Mouse (Mus musculus): Measurements from ENCODE around the gene Tbc1d20. TPM values are rescaled to one million over a fixed set of nuclear protein-coding genes. Genes with fewer than 3 reads are reported as not detected.
"Not testable (repeated sequence)": the region's sequence is repeated elsewhere in the genome, so short reads cannot be mapped to it uniquely, and the experiment has no call there.

Gene Tbc1d20
- polyA plus RNA-seq, 1 experiment: not detected

GRCm38 (mm10) chr2:152344361-152344760 lies 50.7 kb downstream of the Tbc1d20 start:
- H3K4me3 ChIP-seq (ENCODE audit: insufficient read depth, low read depth, low read length): peak overlapping the region; percentile 54
- peaks cover 12% of the 10 kb centered on the region for H3K4me1 ChIP-seq (ENCODE audit: control insufficient read depth, insufficient read depth, low read length)
- TF ChIP-seq POLR2A (IDR thresholded peaks at IDR 0.05; ENCODE audit: insufficient read depth, low read depth, low read length) (no peak), CTCF (IDR thresholded peaks at IDR 0.05; ENCODE audit: insufficient read depth, low read depth, low read length) (no peak)
- WGBS: 14% methylated on average over 10 of the region's 10 CpGs
- H3K27ac ChIP-seq (ENCODE audit: insufficient read depth, low read depth, low read length): no peak overlapping the region

DNA sequence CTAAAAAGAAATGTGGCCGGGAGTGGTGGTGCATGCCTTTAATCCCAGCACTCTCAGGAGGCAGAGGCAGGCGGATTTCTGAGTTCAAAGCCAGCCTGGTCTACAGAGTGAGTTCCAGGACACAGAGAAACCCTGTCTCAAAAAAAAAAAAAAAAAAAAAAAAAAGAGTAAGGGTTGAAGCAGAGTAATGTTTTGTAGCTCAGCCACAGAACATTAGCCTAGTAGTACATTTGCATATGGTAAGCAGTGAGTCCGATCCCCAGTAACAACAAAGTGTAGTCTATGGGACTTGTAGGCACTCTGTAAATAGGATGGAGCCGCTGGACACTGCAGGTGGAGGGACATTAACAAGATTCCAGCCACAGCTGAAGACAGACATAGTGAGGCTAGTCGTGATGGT lies 51.3 kb downstream of the Tbc1d20 start:
- Histone ChIP-seq H3K4me1 (ENCODE audit: control insufficient read depth, insufficient read depth, low read length) (peaks cover 12% of the 10 kb centered on the region), H3K27ac (ENCODE audit: insufficient read depth, low read depth, low read length) (no peak overlapping the region), H3K4me3 (ENCODE audit: insufficient read depth, low read depth, low read length) (no peak overlapping the region)
- WGBS: 81% methylated on average over 5 of the region's 5 CpGs
- no peak for TF ChIP-seq CTCF (IDR thresholded peaks at IDR 0.05; ENCODE audit: insufficient read depth, low read depth, low read length)
- TF ChIP-seq POLR2A (IDR thresholded peaks at IDR 0.05; ENCODE audit: insufficient read depth, low read depth, low read length): no peak

DNA sequence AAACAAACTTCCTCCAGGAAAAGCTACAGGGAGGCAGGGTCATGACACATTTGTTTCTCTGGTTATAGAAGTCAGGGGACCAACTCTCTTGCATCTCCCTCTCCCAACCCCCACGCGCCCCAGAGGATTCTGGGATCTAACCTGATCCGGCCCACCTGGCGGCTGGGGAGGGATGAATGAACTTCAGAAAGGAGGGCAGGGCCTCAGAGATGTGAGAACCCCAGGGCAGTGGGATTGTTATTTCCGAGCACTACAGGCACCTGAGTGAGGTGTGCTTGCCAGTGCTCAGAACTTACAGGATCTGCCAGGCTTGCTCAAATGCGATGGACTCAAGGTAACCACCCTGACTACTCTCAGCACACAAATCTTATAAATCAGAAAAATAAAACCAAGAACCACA lies 51.8 kb downstream of the Tbc1d20 start:
- H3K27ac ChIP-seq (ENCODE audit: insufficient read depth, low read depth, low read length): no peak overlapping the region
- 86% methylated on average over 6 of the region's 6 CpGs for WGBS

GRCm38 (mm10) chr2:152346776-152347465 lies 53.3 kb downstream of the Tbc1d20 start:
- peaks cover 12% of the 10 kb centered on the region for H3K4me1 ChIP-seq (ENCODE audit: control insufficient read depth, insufficient read depth, low read length)
- no peak for TF ChIP-seq CTCF (IDR thresholded peaks at IDR 0.05; ENCODE audit: insufficient read depth, low read depth, low read length)
- TF ChIP-seq POLR2A (IDR thresholded peaks at IDR 0.05; ENCODE audit: insufficient read depth, low read depth, low read length): no peak
- H3K4me3 ChIP-seq (ENCODE audit: insufficient read depth, low read depth, low read length): no peak overlapping the region
- 59% methylated on average over 9 of the region's 9 CpGs for WGBS
- H3K27ac ChIP-seq (ENCODE audit: insufficient read depth, low read depth, low read length): no peak overlapping the region

More for the DNA sequence above, 51.8 kb downstream of the Tbc1d20 start:
- TF ChIP-seq POLR2A (IDR thresholded peaks at IDR 0.05; ENCODE audit: insufficient read depth, low read depth, low read length): no peak
- no peak for TF ChIP-seq CTCF (IDR thresholded peaks at IDR 0.05; ENCODE audit: insufficient read depth, low read depth, low read length)
- Histone ChIP-seq H3K4me3 (ENCODE audit: insufficient read depth, low read depth, low read length) (no peak overlapping the region), H3K4me1 (ENCODE audit: control insufficient read depth, insufficient read depth, low read length) (peaks cover 12% of the 10 kb centered on the region)

DNA sequence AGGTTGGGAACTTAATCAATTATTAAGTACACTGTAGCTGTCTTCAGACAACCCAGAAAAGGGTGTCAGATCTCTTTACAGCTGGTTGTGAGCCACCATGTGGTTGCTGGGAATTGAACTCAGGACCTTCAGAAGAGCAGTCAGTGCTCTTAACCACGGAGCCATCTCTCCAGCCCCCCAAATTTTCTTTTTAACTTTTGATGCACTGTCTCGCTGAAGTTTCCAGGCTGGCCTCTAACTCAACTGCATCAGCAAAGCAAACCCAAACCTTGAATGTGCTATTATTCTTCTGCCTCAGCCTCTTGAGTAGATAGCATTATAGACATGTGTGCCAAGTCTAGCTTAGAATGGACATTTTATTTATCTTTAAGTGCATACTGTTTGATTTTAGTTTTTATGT lies 54.1 kb downstream of the Tbc1d20 start:
- TF ChIP-seq POLR2A (IDR thresholded peaks at IDR 0.05; ENCODE audit: insufficient read depth, low read depth, low read length) (no peak), CTCF (IDR thresholded peaks at IDR 0.05; ENCODE audit: insufficient read depth, low read depth, low read length) (no peak)
- Histone ChIP-seq H3K27ac (ENCODE audit: insufficient read depth, low read depth, low read length) (no peak overlapping the region), H3K4me1 (ENCODE audit: control insufficient read depth, insufficient read depth, low read length) (peaks cover 12% of the 10 kb centered on the region), H3K4me3 (ENCODE audit: insufficient read depth, low read depth, low read length) (no peak overlapping the region)
- 77% methylated on average over 2 of the region's 2 CpGs for WGBS

DNA sequence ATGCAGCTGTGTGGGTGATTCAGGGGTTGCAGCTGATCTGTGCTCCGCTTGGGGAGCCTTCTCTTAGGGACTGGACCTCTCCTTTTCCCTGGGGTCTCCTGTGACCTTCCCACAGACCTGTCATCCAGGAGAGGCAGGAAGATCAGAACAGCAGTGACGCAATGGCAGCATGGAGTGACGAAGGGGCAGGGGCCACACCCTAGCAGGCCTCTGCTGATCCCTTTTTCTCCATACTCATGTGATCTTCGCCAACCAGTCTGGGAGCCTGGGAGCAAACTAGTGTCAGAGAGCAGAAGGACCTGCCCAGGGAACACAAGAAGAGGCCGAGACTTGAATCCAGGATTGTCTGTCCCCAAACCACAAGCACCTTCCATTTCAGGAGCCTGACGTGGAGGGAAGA lies 55.6 kb downstream of the Tbc1d20 start:
- Histone ChIP-seq H3K4me3 (ENCODE audit: insufficient read depth, low read depth, low read length) (no peak overlapping the region), H3K4me1 (ENCODE audit: control insufficient read depth, insufficient read depth, low read length) (peaks cover 4% of the 10 kb centered on the region), H3K27ac (ENCODE audit: insufficient read depth, low read depth, low read length) (no peak overlapping the region)
- 94% methylated on average over 6 of the region's 6 CpGs for WGBS
- TF ChIP-seq POLR2A (IDR thresholded peaks at IDR 0.05; ENCODE audit: insufficient read depth, low read depth, low read length): no peak
- no peak for TF ChIP-seq CTCF (IDR thresholded peaks at IDR 0.05; ENCODE audit: insufficient read depth, low read depth, low read length)

GRCm38 (mm10) chr2:152349842-152350540 lies 56.4 kb downstream of the Tbc1d20 start:
- TF ChIP-seq CTCF (IDR thresholded peaks at IDR 0.05; ENCODE audit: insufficient read depth, low read depth, low read length) (no peak), POLR2A (IDR thresholded peaks at IDR 0.05; ENCODE audit: insufficient read depth, low read depth, low read length) (no peak)
- Histone ChIP-seq H3K27ac (ENCODE audit: insufficient read depth, low read depth, low read length) (no peak overlapping the region), H3K4me1 (ENCODE audit: control insufficient read depth, insufficient read depth, low read length) (no peaks in the 10 kb centered on the region), H3K4me3 (ENCODE audit: insufficient read depth, low read depth, low read length) (no peak overlapping the region)
- 87% methylated on average over 8 of the region's 8 CpGs for WGBS

GRCm38 (mm10) chr2:152357254-152357653 lies 63.6 kb downstream of the Tbc1d20 start:
- H3K27ac ChIP-seq (ENCODE audit: insufficient read depth, low read depth, low read length): no peak overlapping the region
- peaks cover 3% of the 10 kb centered on the region; the same call in 1 of the 2 replicates for H3K4me1 ChIP-seq (ENCODE audit: control insufficient read depth, insufficient read depth, low read length)
- H3K4me3 ChIP-seq (ENCODE audit: insufficient read depth, low read depth, low read length): no peak overlapping the region
- no peak for TF ChIP-seq POLR2A (IDR thresholded peaks at IDR 0.05; ENCODE audit: insufficient read depth, low read depth, low read length)
- no peak for TF ChIP-seq CTCF (IDR thresholded peaks at IDR 0.05; ENCODE audit: insufficient read depth, low read depth, low read length)
- WGBS: 89% methylated on average over 3 of the region's 3 CpGs

DNA sequence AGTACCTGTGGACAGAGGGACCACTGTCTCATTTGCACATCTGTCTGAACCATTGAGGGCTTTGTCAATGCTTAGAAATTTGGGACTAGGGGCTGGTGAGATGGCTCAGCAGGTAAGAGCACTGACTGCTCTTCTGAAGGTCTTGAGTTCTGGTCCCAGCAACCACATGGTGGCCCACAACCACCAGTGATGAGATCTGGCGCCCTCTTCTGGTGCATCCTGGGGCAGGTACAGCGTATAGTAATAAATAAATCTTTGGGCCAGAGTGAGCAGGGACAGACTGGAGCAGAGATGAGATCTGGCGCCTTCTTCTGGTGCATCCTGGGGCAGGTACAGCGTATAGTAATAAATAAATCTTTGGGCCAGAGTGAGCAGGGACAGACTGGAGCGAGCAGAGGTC lies 65.3 kb downstream of the Tbc1d20 start:
- H3K27ac ChIP-seq (ENCODE audit: insufficient read depth, low read depth, low read length); H3K4me1 ChIP-seq (ENCODE audit: control insufficient read depth, insufficient read depth, low read length); H3K4me3 ChIP-seq (ENCODE audit: insufficient read depth, low read depth, low read length): not testable (repeated sequence)
- 81% methylated on average over 5 of the region's 5 CpGs for WGBS

All from olfactory bulb, adult 2 months (tissue).